Mouse (Mus musculus) lung, embryonic 15.5 days (tissue): ENCODE results near the gene Zcchc24. TPM values are rescaled to one million over a fixed set of nuclear protein-coding genes. Genes with fewer than 3 reads are reported as not detected.

Experiments
- ATAC-seq: fragments of 200-750 bp; cut with Nextera tagmentation; 2 replicates; pipeline ENCODE4 v1.8.0; 2017; ENCODE audit warnings: moderate number of reproducible peaks, borderline replicate concordance; ENCODE audit not compliant: low FRiP score, low TSS enrichment; ENCODE audit errors: extremely low read depth
- H3K27ac ChIP-seq: fragments of 300-500 bp; sonication (generic); 2 replicates; pipeline ENCODE4 v1.5.1; 2015; ENCODE audit warnings: moderate library complexity, mild to moderate bottlenecking, inconsistent platforms
- H3K27me3 ChIP-seq: fragments of 300-500 bp; sonication (generic); 2 replicates; pipeline ENCODE4 v1.6.1; 2015; ENCODE audit warnings: inconsistent platforms
- H3K36me3 ChIP-seq: fragments of 300-500 bp; sonication (generic); 2 replicates; pipeline ENCODE4 v1.6.1; 2015; ENCODE audit warnings: inconsistent platforms
- H3K4me1 ChIP-seq: fragments of 300-500 bp; sonication (generic); 2 replicates; pipeline ENCODE4 v1.6.1; 2015; ENCODE audit warnings: inconsistent platforms
- H3K4me2 ChIP-seq: fragments of 300-500 bp; sonication (generic); 2 replicates; pipeline ENCODE4 v1.6.1; 2015; ENCODE audit warnings: inconsistent platforms, mild to moderate bottlenecking, moderate library complexity
- H3K4me3 ChIP-seq: fragments of 300-500 bp; sonication (generic); 2 replicates; pipeline ENCODE4 v1.5.1; 2015; ENCODE audit warnings: mild to moderate bottlenecking, inconsistent platforms
- H3K9ac ChIP-seq: fragments of 300-500 bp; sonication (generic); 2 replicates; pipeline ENCODE4 v1.6.1; 2015; ENCODE audit warnings: inconsistent platforms
- H3K9me3 ChIP-seq: fragments of 300-500 bp; sonication (generic); 2 replicates; pipeline ENCODE4 v1.6.1; 2016; ENCODE audit warnings: inconsistent platforms
- WGBS: fragments of 180-500 bp; shearing (Covaris S2); methylation state at CpG from one replicate; pipeline ENCODE4 v1.1.7; 2015; 5-methylcytosine and 5-hydroxymethylcytosine counted together
- polyA plus RNA-seq: library from polyadenylated mRNA; unstranded; fragments of >200 nt; fragmentation: Nextera tagmentation; extraction: Ambion mirVana; gene quantifications from 2 replicates; pipeline ENCODE4 v1.2.1, GENCODE M21; 2015

Gene Zcchc24
- polyA plus RNA-seq, 1 experiment from 2014 or later, result 22.4 TPM

DNA sequence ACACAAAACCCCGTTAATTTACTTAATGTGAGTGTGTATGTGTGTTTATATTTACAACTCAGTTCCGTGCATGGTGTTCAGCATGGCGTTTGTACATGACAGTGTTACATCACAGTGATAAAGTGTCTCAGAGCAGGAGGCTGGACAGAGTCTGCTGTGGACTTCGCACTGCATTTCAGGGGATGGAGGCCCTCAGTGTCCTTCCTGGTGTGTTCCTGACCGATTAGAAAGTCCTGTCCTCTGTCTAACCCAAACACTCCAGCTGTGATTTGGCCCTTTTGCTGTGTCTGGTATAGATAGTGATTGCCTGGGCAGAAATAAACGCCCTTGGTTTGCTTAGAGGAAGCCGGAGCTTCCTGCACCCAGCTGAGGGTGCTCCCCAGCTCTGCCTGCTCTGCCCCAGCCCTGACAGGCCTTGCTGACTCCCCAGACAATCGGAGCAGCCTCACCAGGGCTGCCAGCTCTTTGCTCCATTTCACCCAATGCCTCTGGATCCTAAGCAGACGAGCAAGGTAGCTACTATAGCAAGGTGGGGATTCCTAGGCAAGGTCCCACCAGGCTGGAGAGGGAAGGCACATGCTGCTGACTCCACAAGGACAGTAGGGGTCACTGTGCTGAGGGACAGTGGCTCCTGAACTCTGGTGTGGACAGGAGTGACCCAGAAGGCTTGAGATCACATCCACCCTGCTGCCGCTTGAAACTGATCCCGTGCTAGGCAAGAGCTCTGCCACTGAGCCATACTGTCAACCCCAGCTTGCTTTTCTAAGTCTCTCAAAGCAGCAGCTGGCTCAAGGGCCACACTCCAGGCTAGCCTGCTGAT is 23.3 kb downstream of the Zcchc24 start:
- peaks cover 7% of the 10 kb centered on the region; the same call in 1 of the 2 replicates for H3K36me3 ChIP-seq
- no peak for ATAC-seq
- no peak overlapping the region for H3K4me2 ChIP-seq
- H3K27me3 ChIP-seq, result no peaks in the 10 kb centered on the region
- no peak overlapping the region for H3K27ac ChIP-seq
- peaks cover 36% of the 10 kb centered on the region for H3K4me1 ChIP-seq
- no peak overlapping the region for H3K4me3 ChIP-seq
- 54% methylated on average over 11 of the region's 11 CpGs for WGBS
- no peaks in the 10 kb centered on the region for H3K9me3 ChIP-seq
- H3K9ac ChIP-seq, result no peak overlapping the region

DNA sequence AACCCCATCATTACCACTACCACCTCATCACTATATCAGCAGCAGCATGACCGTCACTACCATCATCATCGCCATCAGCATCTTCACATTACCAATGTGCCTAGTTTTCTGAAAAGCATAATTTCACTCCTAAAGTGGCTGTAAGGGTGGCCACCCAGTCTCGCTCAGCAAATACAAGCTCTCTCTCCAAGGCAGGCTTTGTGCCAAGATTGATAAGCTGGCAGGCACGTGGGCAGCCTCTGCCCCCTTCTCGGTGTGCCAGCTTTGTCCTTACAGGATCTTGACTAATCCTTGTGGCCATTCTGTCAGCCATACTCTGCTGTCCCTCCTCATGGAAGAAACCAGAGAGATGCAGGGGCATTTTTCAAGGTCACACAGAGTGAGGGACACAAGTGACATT is 25.9 kb downstream of the Zcchc24 start:
- Histone ChIP-seq H3K36me3 (peaks cover 7% of the 10 kb centered on the region; the same call in 1 of the 2 replicates), H3K4me2 (no peak overlapping the region), H3K27me3 (no peaks in the 10 kb centered on the region), H3K4me3 (no peak overlapping the region), H3K4me1 (peaks cover 43% of the 10 kb centered on the region), H3K9me3 (no peaks in the 10 kb centered on the region), H3K9ac (no peak overlapping the region), H3K27ac (no peak overlapping the region)
- WGBS, result 52% methylated on average over 5 of the region's 5 CpGs
- ATAC-seq, result no peak

DNA sequence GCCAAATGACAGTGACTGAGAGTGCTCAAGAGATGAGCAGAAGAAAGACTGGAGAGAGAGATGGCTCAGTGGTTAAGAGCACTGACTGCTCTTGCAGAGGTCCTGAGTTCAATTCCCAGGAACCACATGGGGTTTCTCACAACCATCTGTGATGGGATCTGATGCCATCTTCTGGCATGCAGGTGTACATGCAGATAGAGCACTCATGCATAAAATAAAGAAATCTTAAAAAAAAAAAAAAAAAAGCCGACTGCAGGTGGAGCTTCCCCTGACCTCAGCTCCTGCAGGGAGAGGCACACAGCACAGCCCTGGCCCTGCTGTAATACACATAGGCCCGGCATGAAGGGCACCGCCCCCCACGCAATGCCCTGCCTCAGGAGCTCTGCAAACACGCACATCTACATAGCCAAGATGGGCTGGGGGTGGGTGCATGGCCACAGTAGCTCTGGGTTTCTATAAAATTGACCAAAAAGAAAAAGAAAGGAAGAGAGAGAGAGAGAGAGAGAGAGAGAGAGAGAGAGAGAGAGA is 26.9 kb downstream of the Zcchc24 start:
- no peak overlapping the region for H3K4me2 ChIP-seq
- no peak for ATAC-seq
- no peak overlapping the region for H3K4me3 ChIP-seq
- no peaks in the 10 kb centered on the region for H3K9me3 ChIP-seq
- WGBS, result 53% methylated on average over 5 of the region's 5 CpGs
- H3K27me3 ChIP-seq, result no peaks in the 10 kb centered on the region
- peaks cover 6% of the 10 kb centered on the region; the same call in 1 of the 2 replicates for H3K36me3 ChIP-seq
- no peak overlapping the region for H3K9ac ChIP-seq
- no peak overlapping the region for H3K27ac ChIP-seq
- peaks cover 43% of the 10 kb centered on the region for H3K4me1 ChIP-seq

DNA sequence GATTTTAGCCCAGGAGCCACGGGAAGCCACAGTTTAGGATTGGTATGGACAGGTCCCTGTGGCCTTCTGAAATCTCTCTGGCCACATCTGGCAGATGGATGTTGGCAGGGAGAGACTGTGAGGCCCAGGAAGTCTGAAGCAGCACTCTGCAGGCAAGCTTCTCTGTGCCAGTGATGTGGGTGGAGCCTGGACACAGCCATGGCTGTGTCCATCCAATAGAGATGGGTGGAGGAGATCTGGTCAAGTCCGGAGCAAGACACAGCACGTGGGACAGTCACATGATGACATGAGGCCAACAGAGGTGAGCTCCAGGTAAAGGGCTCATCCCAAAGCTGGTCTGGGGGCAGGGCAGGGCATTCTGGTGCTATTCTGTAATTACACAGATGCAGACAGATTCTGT is 27.6 kb downstream of the Zcchc24 start:
- H3K4me1 ChIP-seq, result peaks cover 50% of the 10 kb centered on the region
- no peaks in the 10 kb centered on the region for H3K9me3 ChIP-seq
- peaks cover 3% of the 10 kb centered on the region; the same call in 1 of the 2 replicates for H3K36me3 ChIP-seq
- H3K4me3 ChIP-seq, result no peak overlapping the region
- no peak overlapping the region for H3K27ac ChIP-seq
- no peaks in the 10 kb centered on the region for H3K27me3 ChIP-seq
- H3K9ac ChIP-seq, result no peak overlapping the region
- ATAC-seq, result no peak
- 69% methylated on average over 3 of the region's 3 CpGs for WGBS
- H3K4me2 ChIP-seq, result no peak overlapping the region

DNA sequence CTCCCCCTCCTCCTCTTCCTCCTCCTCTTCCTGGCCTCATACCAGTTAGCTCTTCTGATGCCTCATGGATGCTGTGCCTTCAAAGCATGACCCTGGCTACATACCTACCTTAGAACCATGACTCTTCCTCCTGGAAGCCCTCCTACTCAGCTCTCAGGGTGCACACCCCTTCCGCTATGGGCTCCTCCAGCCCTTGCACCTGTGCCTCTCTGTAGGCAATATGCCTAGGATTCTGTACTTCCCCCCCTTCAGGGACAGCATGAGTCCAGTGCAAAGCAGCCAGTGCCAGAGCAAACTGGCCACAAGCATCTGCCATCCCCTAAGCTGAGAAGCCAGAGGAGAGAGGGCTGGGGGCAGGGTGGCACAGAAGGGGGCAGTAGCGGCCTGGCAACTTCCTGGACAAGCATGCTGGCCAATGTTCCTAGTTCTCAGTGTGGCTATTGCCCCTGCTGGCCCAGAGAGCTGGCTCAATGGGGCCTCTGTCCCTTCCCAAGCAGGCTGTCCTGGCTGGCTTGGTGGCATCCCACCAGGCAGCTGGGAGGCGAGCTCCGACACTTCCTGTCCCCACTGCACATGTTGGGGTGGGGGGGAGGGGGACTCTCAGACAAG is 28.8 kb downstream of the Zcchc24 start:
- H3K9me3 ChIP-seq, result no peaks in the 10 kb centered on the region
- no peak overlapping the region for H3K4me3 ChIP-seq
- peaks cover 61% of the 10 kb centered on the region for H3K4me1 ChIP-seq
- H3K27me3 ChIP-seq, result no peaks in the 10 kb centered on the region
- peaks cover 2% of the 10 kb centered on the region; the same call in 1 of the 2 replicates for H3K36me3 ChIP-seq
- no peak overlapping the region for H3K27ac ChIP-seq
- WGBS, result 58% methylated on average over 4 of the region's 4 CpGs
- no peak overlapping the region for H3K4me2 ChIP-seq
- H3K9ac ChIP-seq, result no peak overlapping the region
- ATAC-seq, result no peak

DNA sequence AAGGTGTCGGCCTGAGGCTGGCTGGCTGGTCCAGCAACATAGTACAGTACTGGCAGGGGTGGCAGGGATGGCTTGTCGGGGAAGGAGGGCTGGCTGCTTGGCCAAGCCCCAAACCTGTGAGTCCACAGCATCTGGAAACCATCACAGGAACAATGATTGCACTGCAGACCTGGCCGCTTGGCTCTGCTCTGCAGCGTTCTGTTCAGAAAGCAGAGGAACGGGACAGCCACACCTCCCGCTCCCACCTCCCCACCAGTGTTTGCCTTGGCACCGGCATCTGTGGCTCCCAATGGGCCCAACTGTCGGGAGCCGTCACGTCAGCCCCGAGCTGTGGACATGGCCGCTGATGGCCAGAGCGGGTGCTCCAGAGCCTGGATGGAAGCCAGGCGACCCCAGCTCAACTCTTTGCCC is 30.2 kb downstream of the Zcchc24 start:
- Histone ChIP-seq H3K36me3 (no peaks in the 10 kb centered on the region; the same call in 1 of the 2 replicates), H3K27me3 (no peaks in the 10 kb centered on the region), H3K27ac (peak overlapping the region; percentile 67), H3K9ac (no peak overlapping the region), H3K4me2 (peak overlapping the region; percentile 26), H3K4me3 (no peak overlapping the region), H3K9me3 (no peaks in the 10 kb centered on the region), H3K4me1 (peaks cover 71% of the 10 kb centered on the region)
- ATAC-seq, result peak; percentile 32; the same call in 1 of the 2 replicates
- WGBS, result 19% methylated on average over 14 of the region's 14 CpGs

DNA sequence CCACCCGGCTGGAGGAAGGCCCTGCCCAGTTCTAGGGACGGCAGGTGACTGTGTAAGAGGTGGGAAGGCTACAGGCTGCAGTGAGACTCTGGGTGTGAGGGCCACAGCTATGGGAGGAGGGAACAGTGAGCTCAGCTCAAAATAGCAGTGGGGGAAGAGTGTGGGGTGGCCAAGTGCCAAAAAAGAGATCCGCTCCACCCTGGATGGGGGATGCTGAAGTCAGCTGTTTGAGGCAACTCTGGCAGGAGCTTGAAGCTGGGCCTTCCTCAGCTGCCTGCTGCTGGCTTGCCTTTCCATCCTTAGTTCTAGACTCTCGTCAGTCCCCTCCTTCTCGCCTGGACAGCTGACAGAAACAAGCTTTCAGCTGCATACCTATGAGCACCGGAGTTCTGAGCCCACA is 32.2 kb downstream of the Zcchc24 start:
- 28% methylated on average over 6 of the region's 6 CpGs for WGBS
- ATAC-seq, result peak; percentile 80
- no peaks in the 10 kb centered on the region for H3K9me3 ChIP-seq
- no peaks in the 10 kb centered on the region for H3K36me3 ChIP-seq
- H3K27me3 ChIP-seq, result no peaks in the 10 kb centered on the region
- no peak overlapping the region for H3K9ac ChIP-seq
- no peak overlapping the region for H3K4me2 ChIP-seq
- H3K4me3 ChIP-seq, result no peak overlapping the region
- peaks cover 71% of the 10 kb centered on the region for H3K4me1 ChIP-seq
- H3K27ac ChIP-seq, result peak overlapping the region; percentile 80

DNA sequence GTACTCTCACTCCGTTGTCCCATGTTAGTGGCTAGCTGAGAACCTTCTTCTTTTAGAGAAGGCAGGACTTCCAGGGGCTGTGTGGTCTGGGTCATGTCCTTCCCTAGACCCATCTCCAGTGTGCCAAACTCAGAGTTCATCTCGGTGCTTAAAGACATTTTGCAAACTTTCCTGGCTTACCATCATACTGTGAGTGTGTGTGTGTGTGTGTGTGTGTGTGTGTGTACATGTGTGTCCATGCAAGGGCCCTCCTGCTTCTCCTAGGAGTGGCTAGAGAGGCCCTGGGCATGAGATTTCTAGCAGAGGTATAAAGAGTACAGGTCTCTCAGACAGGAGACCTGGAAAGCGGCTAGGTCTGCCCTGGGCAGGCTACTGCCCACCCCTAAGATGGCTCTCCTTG is 32.7 kb downstream of the Zcchc24 start:
- Histone ChIP-seq H3K4me1 (peaks cover 67% of the 10 kb centered on the region), H3K9me3 (no peaks in the 10 kb centered on the region), H3K4me2 (no peak overlapping the region), H3K9ac (no peak overlapping the region), H3K4me3 (no peak overlapping the region), H3K27me3 (no peaks in the 10 kb centered on the region), H3K36me3 (no peaks in the 10 kb centered on the region), H3K27ac (peak overlapping the region; percentile 80)
- ATAC-seq, result no peak; the same call in 1 of the 2 replicates
- 58% methylated on average over 3 of the region's 3 CpGs for whole genome bisulfite sequencing

DNA sequence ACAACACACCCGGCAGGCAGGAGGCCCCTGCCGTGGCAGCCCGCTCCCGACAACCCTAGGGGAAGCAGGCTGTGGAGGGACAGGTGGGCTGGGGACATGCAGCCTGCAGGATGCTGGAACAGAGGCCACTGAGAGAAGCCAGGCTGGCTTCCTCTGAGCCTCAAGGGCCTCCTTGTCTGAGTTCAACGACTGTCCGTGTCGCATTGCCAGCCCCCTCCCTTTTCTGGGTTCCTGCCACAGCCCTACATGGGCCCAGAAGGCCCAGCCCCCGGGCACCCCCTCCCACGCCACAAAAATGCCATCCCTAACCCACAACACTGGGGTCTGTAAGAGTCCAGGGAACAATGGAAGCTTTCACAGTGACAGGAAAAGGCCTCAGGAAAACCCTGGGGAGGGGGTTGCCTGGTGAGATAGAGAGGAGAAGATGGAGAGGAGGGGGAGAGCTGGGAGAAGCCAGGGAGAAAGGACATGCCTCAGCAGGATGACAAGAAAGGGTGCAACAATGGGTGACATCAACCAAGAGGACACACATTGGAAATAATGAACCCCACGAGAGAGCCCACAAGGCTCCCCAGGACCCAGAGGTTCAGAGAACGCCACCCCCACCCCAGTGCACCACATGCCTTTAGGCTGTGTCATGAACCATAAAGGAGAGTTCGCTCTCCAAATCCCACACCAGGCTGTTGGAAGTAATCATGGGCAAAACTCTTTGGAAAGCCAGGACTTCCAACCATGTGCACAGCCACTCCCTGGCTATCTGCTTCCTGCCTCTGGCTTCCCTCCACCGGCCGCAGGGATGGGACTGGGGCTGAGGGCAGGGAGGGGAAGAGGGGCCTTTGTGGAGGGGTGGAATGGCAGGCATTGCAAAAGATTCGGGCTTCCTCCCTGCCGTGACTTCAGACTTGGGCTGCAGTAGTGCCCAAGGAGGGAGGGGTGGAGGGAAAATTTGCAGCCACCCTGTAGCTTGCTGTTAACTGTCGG is 33.8 kb downstream of the Zcchc24 start:
- WGBS, result 29% methylated on average over 17 of the region's 17 CpGs
- no peaks in the 10 kb centered on the region for H3K9me3 ChIP-seq
- no peaks in the 10 kb centered on the region for H3K36me3 ChIP-seq
- peak overlapping the region; percentile 10; the same call in 1 of the 2 replicates for H3K9ac ChIP-seq
- H3K4me2 ChIP-seq, result no peak overlapping the region; the same call in 1 of the 2 replicates
- no peak overlapping the region for H3K4me3 ChIP-seq
- no peaks in the 10 kb centered on the region for H3K27me3 ChIP-seq
- peak; percentile 29; the same call in 1 of the 2 replicates for ATAC-seq
- peaks cover 57% of the 10 kb centered on the region for H3K4me1 ChIP-seq
- peak overlapping the region; percentile 80 for H3K27ac ChIP-seq

DNA sequence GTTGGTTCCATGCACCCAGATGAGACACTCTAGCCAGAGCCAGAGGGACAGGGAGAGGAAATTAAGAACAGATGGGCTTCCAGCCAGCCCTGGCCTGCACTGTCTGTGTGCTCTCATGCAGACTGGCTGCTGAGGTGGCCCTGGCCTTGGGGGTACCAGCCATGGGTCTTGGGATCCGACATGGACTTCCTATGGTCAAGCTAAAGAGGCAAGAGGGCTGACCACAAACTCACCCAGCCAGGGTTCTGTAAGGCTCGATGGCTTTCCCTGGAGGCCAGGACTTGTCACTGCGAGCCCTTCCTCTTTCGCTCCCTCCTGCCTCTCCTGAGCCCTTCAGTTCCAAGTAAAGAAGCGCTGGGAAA is 41.7 kb downstream of the Zcchc24 start:
- WGBS, result 74% methylated on average over 5 of the region's 5 CpGs
- H3K36me3 ChIP-seq, result no peaks in the 10 kb centered on the region
- no peaks in the 10 kb centered on the region for H3K27me3 ChIP-seq
- peak; percentile 24; the same call in 1 of the 2 replicates for ATAC-seq
- H3K4me1 ChIP-seq, result peaks cover 33% of the 10 kb centered on the region
- no peaks in the 10 kb centered on the region for H3K9me3 ChIP-seq
- H3K27ac ChIP-seq, result no peak overlapping the region
- H3K4me2 ChIP-seq, result no peak overlapping the region
- H3K4me3 ChIP-seq, result no peak overlapping the region
- H3K9ac ChIP-seq, result no peak overlapping the region
